Mouse (Mus musculus): ENCODE measurements around the gene Btn2a2. TPM values are rescaled to one million over a fixed set of nuclear protein-coding genes. Genes with fewer than 3 reads are reported as not detected.

The Btn2a2 gene
- polyA plus RNA-seq, 1 experiment from 2014 or later, result 0.18 TPM

Small RNA genes lying within 50 kb of the gene (microRNA-seq; reads per million reads assigned to microRNA genes)
- gene Gm44297 (not detected), gene n-TStga1 (not detected)

Other genes starting within 250 kb of the Btn2a2 start
- not detected in 2 replicates for gene Vmn1r223, start 241.7 kb downstream of the Btn2a2 start, polyA plus RNA-seq (2015; fragmentation: Nextera tagmentation; extraction: Ambion mirVana)
- gene Zfp322a, start 119.6 kb downstream of the Btn2a2 start, polyA plus RNA-seq (2015; fragmentation: Nextera tagmentation; extraction: Ambion mirVana), result 62.5 and 72.6 TPM in 2 replicates
- 12.7 and 13.0 TPM in 2 replicates for gene Abt1, start 65.0 kb downstream of the Btn2a2 start, polyA plus RNA-seq (2015; fragmentation: Nextera tagmentation; extraction: Ambion mirVana)
- 0.06 and 0.22 TPM in 2 replicates for gene Btn1a1, start 23.0 kb downstream of the Btn2a2 start, polyA plus RNA-seq (2015; fragmentation: Nextera tagmentation; extraction: Ambion mirVana)
- gene Hist1h4h, start 42.2 kb upstream of the Btn2a2 start, polyA plus RNA-seq (2015; fragmentation: Nextera tagmentation; extraction: Ambion mirVana), result 2.9 and 4.6 TPM in 2 replicates
- not detected in 2 replicates for gene Hist1h2af, start 45.0 kb upstream of the Btn2a2 start, polyA plus RNA-seq (2015; fragmentation: Nextera tagmentation; extraction: Ambion mirVana)
- 1.5 and 3.2 TPM in 2 replicates for gene Hist1h3g, start 46.6 kb upstream of the Btn2a2 start, polyA plus RNA-seq (2015; fragmentation: Nextera tagmentation; extraction: Ambion mirVana)
- gene Hist1h2bh, start 54.5 kb upstream of the Btn2a2 start, polyA plus RNA-seq (2015; fragmentation: Nextera tagmentation; extraction: Ambion mirVana), result 0.23 and 0.47 TPM in 2 replicates
- gene Hist1h3f, start 55.2 kb upstream of the Btn2a2 start, polyA plus RNA-seq (2015; fragmentation: Nextera tagmentation; extraction: Ambion mirVana), result 0.30 and 0.61 TPM in 2 replicates
- gene Hist1h4f, start 62.8 kb upstream of the Btn2a2 start, polyA plus RNA-seq (2015; fragmentation: Nextera tagmentation; extraction: Ambion mirVana), result not detected in 2 replicates
- gene Hist1h1d, start 64.4 kb upstream of the Btn2a2 start, polyA plus RNA-seq (2015; fragmentation: Nextera tagmentation; extraction: Ambion mirVana), result 0.15 and 0.22 TPM in 2 replicates
- 2.0 and 3.4 TPM in 2 replicates for gene Hist1h3e, start 73.5 kb upstream of the Btn2a2 start, polyA plus RNA-seq (2015; fragmentation: Nextera tagmentation; extraction: Ambion mirVana)
- 33.0 and 46.2 TPM in 2 replicates for gene Hist1h2ae, start 82.4 kb upstream of the Btn2a2 start, polyA plus RNA-seq (2015; fragmentation: Nextera tagmentation; extraction: Ambion mirVana)
- 2.1 and 6.2 TPM in 2 replicates for gene Hist1h2bg, start 82.5 kb upstream of the Btn2a2 start, polyA plus RNA-seq (2015; fragmentation: Nextera tagmentation; extraction: Ambion mirVana)
- gene Hist1h2bf, start 85.3 kb upstream of the Btn2a2 start, polyA plus RNA-seq (2015; fragmentation: Nextera tagmentation; extraction: Ambion mirVana), result 2.1 and 2.6 TPM in 2 replicates
- gene Hist1h2ad, start 85.5 kb upstream of the Btn2a2 start, polyA plus RNA-seq (2015; fragmentation: Nextera tagmentation; extraction: Ambion mirVana), result 1.2 and 3.4 TPM in 2 replicates
- gene Hist1h3d, start 86.9 kb upstream of the Btn2a2 start, polyA plus RNA-seq (2015; fragmentation: Nextera tagmentation; extraction: Ambion mirVana), result 2.2 and 2.8 TPM in 2 replicates
- 51.0 and 59.0 TPM in 2 replicates for gene Hist1h4d, start 92.7 kb upstream of the Btn2a2 start, polyA plus RNA-seq (2015; fragmentation: Nextera tagmentation; extraction: Ambion mirVana)
- gene Hist1h2be, start 132.3 kb upstream of the Btn2a2 start, polyA plus RNA-seq (2015; fragmentation: Nextera tagmentation; extraction: Ambion mirVana), result 2.0 and 2.6 TPM in 2 replicates
- gene Hist1h1e, start 133.7 kb upstream of the Btn2a2 start, polyA plus RNA-seq (2015; fragmentation: Nextera tagmentation; extraction: Ambion mirVana), result 7.0 and 9.9 TPM in 2 replicates
- gene Hist1h2ac, start 195.1 kb upstream of the Btn2a2 start, polyA plus RNA-seq (2015; fragmentation: Nextera tagmentation; extraction: Ambion mirVana), result 0.80 and 0.83 TPM in 2 replicates
- gene Hist1h2bc, start 195.3 kb upstream of the Btn2a2 start, polyA plus RNA-seq (2015; fragmentation: Nextera tagmentation; extraction: Ambion mirVana), result 27.2 and 35.5 TPM in 2 replicates
- gene Hist1h1t, start 207.0 kb upstream of the Btn2a2 start, polyA plus RNA-seq (2015; fragmentation: Nextera tagmentation; extraction: Ambion mirVana), result not detected in 2 replicates
- 2.1 and 2.2 TPM in 2 replicates for gene Hist1h4c, start 209.6 kb upstream of the Btn2a2 start, polyA plus RNA-seq (2015; fragmentation: Nextera tagmentation; extraction: Ambion mirVana)
- 2.1 and 3.3 TPM in 2 replicates for gene Hfe, start 222.0 kb upstream of the Btn2a2 start, polyA plus RNA-seq (2015; fragmentation: Nextera tagmentation; extraction: Ambion mirVana)
- gene Hist1h1c, start 250.0 kb upstream of the Btn2a2 start, polyA plus RNA-seq (2015; fragmentation: Nextera tagmentation; extraction: Ambion mirVana), result 16.7 and 22.7 TPM in 2 replicates